Mouse (Mus musculus) lung, postnatal 4 days (tissue): ENCODE results near the gene 2610044O15Rik8.

ENCODE experiments used
- DNase-seq, 2 experiments: peaks; one replicate each; pipeline ENCODE4 v3.0.0; 2021

The 2610044O15Rik8 gene

DNA sequence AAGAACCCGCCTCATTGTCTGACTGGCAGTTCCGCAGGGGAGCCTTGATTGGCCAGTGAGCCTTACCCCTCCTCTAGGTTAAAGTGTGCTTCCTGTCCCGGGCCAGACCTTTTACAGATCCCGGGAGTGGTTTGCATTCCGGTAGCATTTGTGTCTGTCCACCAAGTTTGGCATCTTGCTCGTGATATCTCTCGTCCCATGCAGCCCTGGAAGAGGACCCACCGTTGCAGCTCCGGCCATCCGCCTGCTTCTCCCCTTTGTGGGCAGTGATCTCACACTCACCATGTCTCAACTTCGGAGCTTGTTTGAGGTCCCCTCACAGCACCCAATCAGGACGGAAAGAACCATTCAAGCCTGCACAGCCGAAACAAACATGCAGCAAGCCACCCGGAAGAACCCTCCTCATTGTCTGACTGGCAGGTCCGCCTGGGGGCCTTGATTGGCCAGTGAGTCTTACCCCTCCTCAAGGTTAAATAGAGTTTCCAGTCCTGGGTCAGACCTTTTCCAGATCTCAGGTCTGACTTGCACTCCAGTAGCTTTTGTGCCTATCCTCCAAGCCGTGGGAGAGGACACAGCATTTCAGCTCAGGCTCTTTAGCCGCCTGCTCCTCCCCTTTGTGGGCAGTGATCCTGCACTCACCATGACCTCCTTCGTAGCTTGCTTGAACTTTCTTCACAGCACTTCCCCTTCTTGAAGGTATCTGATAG is at the start of gene 2610044O15Rik8:
TSS of gene 2610044O15Rik8 (minus strand) at position 380 of the 707 bp plus-strand sequence.
- peak; percentile 88 to 90 for DNase-seq

DNA sequence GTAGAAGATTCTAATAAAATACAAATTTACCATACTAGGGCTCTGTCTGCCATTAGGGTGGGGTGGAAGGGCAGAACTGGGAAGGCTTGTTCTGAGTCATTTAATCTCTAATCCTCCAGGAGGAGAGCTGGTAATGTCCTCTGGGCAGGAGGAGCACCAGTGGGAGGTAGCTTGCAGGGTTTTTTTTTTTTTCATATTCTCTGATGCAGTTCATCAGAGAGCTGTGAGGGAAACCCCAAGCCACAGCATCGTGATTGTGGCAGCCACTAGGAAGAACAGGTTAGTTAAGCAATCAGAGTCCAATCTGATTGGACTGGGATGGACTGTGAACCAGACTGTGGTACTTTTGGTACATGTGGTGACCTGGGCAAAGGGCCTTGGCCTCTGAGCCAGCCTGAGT is 31.7 kb upstream of the 2610044O15Rik8 start:
- DNase-seq, result no peak

DNA sequence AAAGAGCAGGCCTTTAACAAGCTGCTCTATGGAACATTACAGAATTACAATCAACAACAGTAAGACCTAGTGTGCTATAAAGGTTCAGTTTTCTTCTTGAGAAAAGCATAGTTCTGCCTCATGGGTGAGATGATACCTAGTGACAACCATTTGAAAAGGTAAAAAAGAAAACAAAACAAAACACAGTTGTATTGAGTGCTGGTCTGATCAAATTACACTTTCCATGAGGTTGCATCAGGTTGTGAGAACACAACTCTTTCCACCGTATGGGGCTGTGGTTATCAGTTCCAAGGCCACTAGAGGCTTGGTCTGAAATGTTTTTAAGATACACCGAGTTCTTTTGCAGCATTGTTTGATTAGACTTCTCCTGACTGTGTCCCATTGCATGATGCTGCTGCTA is 30.1 kb upstream of the 2610044O15Rik8 start:
- no peak for DNase-seq

DNA sequence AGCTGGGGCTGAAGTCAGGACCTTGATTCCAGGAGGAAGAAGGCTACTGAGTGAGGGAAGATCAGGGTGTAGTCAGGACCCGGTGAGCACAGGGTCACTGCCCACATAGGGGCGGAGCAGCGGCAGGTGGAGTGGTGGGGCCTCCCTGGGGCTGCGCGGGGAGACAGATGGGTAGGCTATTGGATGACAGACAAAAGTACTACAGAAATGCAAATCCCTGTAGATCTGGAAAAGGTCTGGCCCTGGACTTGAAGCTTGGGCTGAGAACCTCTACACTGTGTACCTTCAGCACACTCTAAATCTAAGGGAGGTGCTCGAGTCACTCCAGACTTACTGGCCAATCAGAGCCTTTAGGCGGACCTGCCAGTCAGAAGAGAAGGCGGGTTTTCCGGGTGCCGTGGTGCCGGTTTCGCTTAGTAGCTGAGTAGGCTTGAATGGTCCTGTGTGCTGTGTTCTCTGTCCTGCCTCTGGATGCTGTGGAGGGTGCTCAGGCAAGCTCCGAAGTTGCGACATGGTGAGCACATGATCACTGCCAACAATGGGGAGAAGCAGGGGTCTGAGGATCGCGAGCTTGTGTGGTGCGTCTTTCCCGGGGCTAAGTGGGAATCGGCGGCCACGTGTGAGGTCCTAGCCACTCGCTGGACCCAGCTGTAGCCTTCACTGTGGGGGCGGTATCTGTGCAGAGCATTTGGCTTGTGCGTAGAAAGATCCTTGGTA is 29.2 kb upstream of the 2610044O15Rik8 start:
- peak; percentile 85 for DNase-seq

DNA sequence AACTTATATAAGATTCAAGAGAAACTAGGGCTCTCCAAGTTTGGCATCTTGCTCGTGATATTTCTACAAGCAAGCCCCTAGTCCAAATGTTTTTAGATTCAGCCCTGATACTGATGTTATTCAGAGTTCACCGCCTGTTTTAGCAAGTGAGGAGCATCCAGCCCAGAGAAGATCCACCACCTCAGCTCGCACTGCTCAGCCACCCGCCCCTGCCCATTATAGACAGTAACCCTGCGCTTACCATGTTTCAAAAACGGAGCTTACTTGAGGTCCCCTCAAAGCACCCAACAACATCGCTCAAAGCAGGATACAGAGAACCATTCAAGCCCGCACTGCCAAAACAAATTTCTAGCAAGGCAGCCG is 561 bp downstream of the 2610044O15Rik8 start:
- no peak for DNase-seq
